Mouse (Mus musculus): Measurements from ENCODE around the gene Tmem131l.

The Tmem131l gene

GRCm38 (mm10) chr3:83978497-83979410 is 61.2 kb downstream of the Tmem131l start:
- DNase-seq (ENCODE audit: low spot score in 2 of 2): no peak

- no peak for DNase-seq (ENCODE audit: low spot score in 2 of 2)
Observed at GRCm38 (mm10) chr3:83977817-83978216, 62.2 kb downstream of the Tmem131l start.

- no peak for DNase-seq (ENCODE audit: low spot score in 2 of 2)
Observed at GRCm38 (mm10) chr3:83976161-83976560, 63.8 kb downstream of the Tmem131l start.

- no peak for DNase-seq (ENCODE audit: low spot score in 2 of 2)
Observed at GRCm38 (mm10) chr3:83973339-83973738, 66.6 kb downstream of the Tmem131l start.

- DNase-seq (ENCODE audit: low spot score in 2 of 2): no peak
Observed at GRCm38 (mm10) chr3:83970629-83971028, 69.3 kb downstream of the Tmem131l start.

GRCm38 (mm10) chr3:83969081-83969480 is 70.9 kb downstream of the Tmem131l start:
- no peak for DNase-seq (ENCODE audit: low spot score in 2 of 2)

GRCm38 (mm10) chr3:83967791-83968190 is 72.2 kb downstream of the Tmem131l start:
- no peak for DNase-seq (ENCODE audit: low spot score in 2 of 2)

GRCm38 (mm10) chr3:83965333-83965732 is 74.6 kb downstream of the Tmem131l start:
- peak in 1 of 2 experiments; percentile 15 for DNase-seq (ENCODE audit: low spot score in 2 of 2)

GRCm38 (mm10) chr3:83963705-83964104 is 76.3 kb downstream of the Tmem131l start:
- DNase-seq (ENCODE audit: low spot score in 2 of 2): no peak

GRCm38 (mm10) chr3:83962571-83962970 is 77.4 kb downstream of the Tmem131l start:
- no peak for DNase-seq (ENCODE audit: low spot score in 2 of 2)

- DNase-seq (ENCODE audit: low spot score in 2 of 2): no peak
Observed at GRCm38 (mm10) chr3:83962076-83962475, 77.9 kb downstream of the Tmem131l start.

GRCm38 (mm10) chr3:83958951-83959681 is 80.9 kb downstream of the Tmem131l start:
- DNase-seq (ENCODE audit: low spot score in 2 of 2): no peak

GRCm38 (mm10) chr3:83953879-83954278 is 86.1 kb downstream of the Tmem131l start:
- DNase-seq (ENCODE audit: low spot score in 2 of 2): no peak

- DNase-seq (ENCODE audit: low spot score in 2 of 2): no peak
Observed at GRCm38 (mm10) chr3:83948801-83949200, 91.2 kb downstream of the Tmem131l start.

GRCm38 (mm10) chr3:83947476-83948245 is 92.3 kb downstream of the Tmem131l start:
- no peak for DNase-seq (ENCODE audit: low spot score in 2 of 2)

- no peak for DNase-seq (ENCODE audit: low spot score in 2 of 2)
Observed at GRCm38 (mm10) chr3:83946848-83947247, 93.1 kb downstream of the Tmem131l start.

- DNase-seq (ENCODE audit: low spot score in 2 of 2): no peak
Observed at GRCm38 (mm10) chr3:83943691-83944090, 96.3 kb downstream of the Tmem131l start.

GRCm38 (mm10) chr3:83943212-83943611 is 96.8 kb downstream of the Tmem131l start:
- no peak for DNase-seq (ENCODE audit: low spot score in 2 of 2)

GRCm38 (mm10) chr3:83941921-83942320 is 98.1 kb downstream of the Tmem131l start:
- no peak for DNase-seq (ENCODE audit: low spot score in 2 of 2)

- DNase-seq (ENCODE audit: low spot score in 2 of 2): no peak
Observed at GRCm38 (mm10) chr3:83938871-83939270, 101.1 kb downstream of the Tmem131l start.

GRCm38 (mm10) chr3:83934514-83934913 is 105.5 kb downstream of the Tmem131l start:
- DNase-seq (ENCODE audit: low spot score in 2 of 2): no peak
